Mouse (Mus musculus): Measurements from ENCODE around the gene Stac2. TPM values are rescaled to one million over a fixed set of nuclear protein-coding genes. Genes with fewer than 3 reads are reported as not detected.

The Stac2 gene
- total and polyA plus RNA-seq, 3 experiments: 0.71 to 4.0 (median 3.6) TPM

DNA sequence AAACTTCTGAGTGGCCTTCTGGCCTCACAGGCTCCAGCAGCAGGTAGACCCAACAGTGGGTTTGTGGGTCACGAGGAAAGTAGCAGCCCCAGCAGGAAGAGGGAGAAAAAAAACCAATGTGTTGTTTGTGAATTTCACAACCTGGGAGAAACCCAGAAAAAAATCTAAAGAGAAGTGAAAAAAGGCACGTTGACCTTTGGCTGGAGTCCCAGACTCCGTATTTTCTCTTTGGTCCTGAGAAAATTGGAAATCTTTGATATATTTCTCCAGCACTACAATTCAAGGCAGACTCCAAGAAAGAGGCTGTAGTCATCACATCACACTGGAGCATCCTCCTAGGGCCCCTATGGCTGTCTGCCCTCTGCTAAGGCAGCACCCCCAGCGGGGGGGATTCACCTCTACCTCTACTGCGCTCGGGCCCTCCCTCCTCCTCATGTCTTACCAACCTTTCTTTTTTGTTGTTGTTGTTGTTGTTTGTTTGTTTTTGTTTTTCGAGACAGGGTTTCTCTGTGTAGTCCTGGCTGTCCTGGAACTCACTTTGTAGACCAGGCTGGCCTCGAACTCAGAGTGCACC is 55.8 kb downstream of the Stac2 start:
- no peak for DNase-seq

GRCm38 (mm10) chr11:97996691-97997090 is 56.6 kb downstream of the Stac2 start:
- no peak for DNase-seq

DNA sequence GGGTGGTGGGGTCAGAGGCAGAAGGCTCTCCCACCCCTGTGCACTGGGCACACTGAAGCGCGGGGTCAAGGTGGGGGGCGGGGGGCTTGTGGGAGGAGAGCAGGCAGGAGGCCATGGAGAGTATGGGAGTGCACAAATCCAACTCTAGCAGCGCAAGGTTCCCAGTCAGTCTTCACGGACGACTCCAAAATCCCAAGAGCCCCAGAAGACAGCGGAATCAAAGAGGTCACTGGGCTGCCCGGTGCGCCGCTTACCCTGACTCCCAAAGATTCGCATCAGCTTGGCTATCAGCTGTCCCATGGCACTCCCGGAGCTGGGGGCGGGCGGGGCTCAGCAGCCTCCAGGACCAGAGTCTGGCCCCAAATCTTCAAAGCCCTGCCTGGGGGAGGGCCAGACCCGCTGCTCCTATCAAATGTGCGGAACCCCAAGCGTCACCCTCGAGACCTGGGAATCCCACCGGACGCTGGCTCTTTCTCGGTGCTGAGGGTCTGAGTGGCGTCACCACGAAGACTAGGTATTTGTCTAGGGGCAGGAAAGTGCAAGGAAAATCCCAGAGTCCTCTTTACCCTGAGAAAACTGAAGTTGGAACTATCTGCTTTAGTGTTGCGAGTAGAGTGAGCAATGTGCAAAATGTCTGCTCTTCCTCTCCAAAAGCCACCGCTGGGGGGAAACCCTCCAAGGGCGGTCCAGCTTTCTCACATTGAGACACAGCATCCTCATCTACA is 57.5 kb downstream of the Stac2 start, which contains the start of gene Arl5c:
TSS of gene Arl5c (minus strand) at position 618 of the 725 bp plus-strand sequence.
- peak; percentile 58 for DNase-seq

GRCm38 (mm10) chr11:97994539-97995100 is 58.6 kb downstream of the Stac2 start:
- DNase-seq: peak; percentile 84

DNA sequence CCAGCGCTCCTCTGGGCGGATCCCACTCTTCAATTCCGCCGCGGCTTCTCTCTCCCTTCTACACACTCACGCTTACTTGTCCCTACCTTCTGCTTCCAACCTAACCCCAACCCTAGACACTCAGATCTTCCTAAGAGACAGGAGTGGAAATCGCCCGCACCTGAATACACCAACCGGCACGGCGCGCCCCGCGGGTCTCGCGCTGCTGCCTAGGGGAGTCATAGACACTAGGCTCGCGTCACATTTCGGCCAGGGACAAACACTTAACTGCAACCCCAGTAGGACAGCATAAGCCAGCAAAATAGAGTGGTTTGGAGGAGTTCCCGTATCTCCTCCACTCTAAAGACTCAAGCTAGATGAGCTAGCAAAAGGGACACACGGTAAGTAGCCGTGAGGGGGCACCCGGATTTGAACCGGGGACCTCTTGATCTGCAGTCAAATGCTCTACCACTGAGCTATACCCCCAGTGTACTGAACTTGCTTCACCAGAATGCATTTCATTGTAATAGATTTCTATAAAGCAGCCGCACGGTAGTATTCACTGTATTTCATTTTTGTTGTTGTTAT is 64.6 kb downstream of the Stac2 start:
- peak; percentile 92 for DNase-seq

DNA sequence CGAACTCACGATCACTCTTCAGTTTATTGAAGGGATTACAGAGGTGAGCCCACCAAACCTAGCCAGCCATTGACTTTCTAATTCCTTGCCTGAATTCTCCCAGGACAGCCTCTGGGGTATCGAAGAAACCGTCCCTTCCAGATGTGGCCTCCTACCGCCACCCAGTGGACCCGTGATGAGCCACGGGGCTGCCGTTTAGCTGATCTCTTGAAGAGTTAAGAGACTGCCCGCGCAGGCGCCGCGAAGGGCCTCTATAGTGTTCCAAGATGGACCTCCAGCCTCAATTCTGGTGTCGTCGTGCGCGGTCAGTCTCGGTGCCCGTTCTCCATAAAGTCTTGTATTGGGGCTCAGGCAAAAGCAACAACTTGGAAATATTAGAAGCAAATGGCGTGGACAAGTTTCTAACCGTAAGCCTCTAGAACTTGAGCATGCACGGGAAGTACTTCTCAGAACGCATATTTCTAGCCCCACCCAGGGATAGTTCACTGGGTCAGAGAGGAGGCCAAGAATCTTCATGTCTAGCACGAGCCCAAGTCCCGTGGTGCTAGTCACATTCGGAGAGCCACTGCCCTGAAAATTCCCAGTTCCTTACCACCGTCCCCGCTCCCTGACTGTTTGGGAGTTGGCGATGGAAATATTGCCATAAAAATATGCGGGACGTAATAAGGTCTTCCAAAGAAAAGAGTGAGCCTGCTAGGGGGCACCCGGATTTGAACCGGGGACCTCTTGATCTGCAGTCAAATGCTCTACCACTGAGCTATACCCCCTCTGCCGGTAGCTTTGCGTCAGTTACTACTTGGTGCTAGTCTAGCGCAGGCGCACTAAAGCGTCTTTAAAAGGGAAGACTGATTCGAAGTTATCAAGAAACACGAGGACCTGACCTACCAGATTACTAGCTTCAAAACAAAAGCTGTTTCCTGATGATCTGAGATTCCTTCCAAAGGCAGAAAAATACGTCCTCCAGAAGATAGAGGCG is 65.4 kb downstream of the Stac2 start:
- DNase-seq: peak; percentile 95

DNA sequence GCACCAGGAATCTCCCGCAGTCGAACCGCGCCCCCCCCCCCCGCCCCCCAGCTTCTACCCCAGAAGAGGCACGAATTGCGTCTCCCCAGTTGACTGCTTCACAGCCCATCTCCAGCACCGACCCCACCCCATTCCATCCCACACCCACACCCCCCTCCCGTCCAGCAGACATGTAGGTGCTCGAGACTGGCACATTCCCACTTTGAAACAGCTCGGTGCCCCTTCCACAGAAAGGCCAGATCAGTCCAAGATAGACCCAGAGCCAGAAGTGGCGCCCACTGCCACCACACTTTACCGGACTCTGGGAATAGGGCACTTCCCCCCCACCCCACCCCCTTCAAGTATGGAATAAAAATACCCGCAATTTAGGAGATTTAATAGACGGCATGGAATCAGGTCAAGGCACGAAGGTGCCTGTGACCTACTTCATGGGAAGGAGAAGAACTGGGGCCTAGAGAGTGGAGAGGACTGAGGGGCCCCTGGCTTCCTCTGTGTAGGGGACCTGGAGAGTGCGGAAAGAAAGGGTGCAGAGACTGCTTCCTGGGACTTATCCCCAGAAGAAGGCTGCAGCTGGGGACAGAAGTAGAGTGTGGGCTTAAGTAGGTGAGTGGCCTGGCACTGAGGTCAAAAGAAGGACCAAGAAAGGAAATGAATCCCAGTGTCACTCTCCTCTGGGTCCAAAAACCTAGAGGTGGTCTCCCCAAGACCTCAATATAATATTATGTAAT is 66.4 kb downstream of the Stac2 start:
- DNase-seq: no peak

Small RNAs within 50 kb of the gene (microRNA-seq; reads per million reads assigned to microRNA genes)
- 0 reads per million in 2 experiments for gene Gm27597

Other genes starting within 250 kb of the Stac2 start
- 1 to 10 TPM; 2.9 to 4.6 TPM for gene B230217C12Rik, start 212.7 kb downstream of the Stac2 start, total RNA-seq (2021)
- 1.8 and 2.5 TPM in 2 replicates for gene B230217C12Rik, start 212.7 kb downstream of the Stac2 start, polyA plus RNA-seq (2012; rRNA removed)
- 1 to 10 TPM in 1 of 2 experiments, under 1 TPM in 1; 0.78 to 1.0 TPM for gene Fbxo47, start 169.3 kb downstream of the Stac2 start, total RNA-seq (2021)
- 0.21 TPM in 1 of 2 replicates, not detected in the other for gene Fbxo47, start 169.3 kb downstream of the Stac2 start, polyA plus RNA-seq (2012; rRNA removed)
- 10 to 100 TPM; 17.5 to 22.2 TPM for gene Plxdc1, start 67.0 kb downstream of the Stac2 start, total RNA-seq (2021)
- 11.0 and 13.7 TPM in 2 replicates for gene Plxdc1, start 67.0 kb downstream of the Stac2 start, polyA plus RNA-seq (2012; rRNA removed)
- 1 to 10 TPM in 1 of 2 experiments, under 1 TPM in 1; 0.29 to 1.2 TPM for gene Arl5c, start 57.3 kb downstream of the Stac2 start, total RNA-seq (2021)
- gene Arl5c, start 57.3 kb downstream of the Stac2 start, polyA plus RNA-seq (2012; rRNA removed): 0.43 and 0.87 TPM in 2 replicates
- 1 to 10 TPM; 6.9 to 9.6 TPM for gene Cacnb1, start 30.4 kb downstream of the Stac2 start, total RNA-seq (2021)
- gene Cacnb1, start 30.4 kb downstream of the Stac2 start, polyA plus RNA-seq (2012; rRNA removed): 14.4 and 14.5 TPM in 2 replicates
- gene Rpl19, start 26.8 kb downstream of the Stac2 start, total RNA-seq (2021): 1,000 to 10,000 TPM; 1,223 to 1,284 TPM
- 128 and 129 TPM in 2 replicates for gene Rpl19, start 26.8 kb downstream of the Stac2 start, polyA plus RNA-seq (2012; rRNA removed)
- gene Fbxl20, start 96.9 kb upstream of the Stac2 start, total RNA-seq (2021): 10 to 100 TPM; 22.4 to 29.3 TPM
- 34.6 and 36.2 TPM in 2 replicates for gene Fbxl20, start 96.9 kb upstream of the Stac2 start, polyA plus RNA-seq (2012; rRNA removed)
- gene Med1, start 139.8 kb upstream of the Stac2 start, total RNA-seq (2021): 10 to 100 TPM; 51.9 to 70.1 TPM
- 9.3 and 17.5 TPM in 2 replicates for gene Med1, start 139.8 kb upstream of the Stac2 start, polyA plus RNA-seq (2012; rRNA removed)
- gene Cdk12, start 149.6 kb upstream of the Stac2 start, total RNA-seq (2021): 10 to 100 TPM; 33.0 to 52.8 TPM
- gene Cdk12, start 149.6 kb upstream of the Stac2 start, polyA plus RNA-seq (2012; rRNA removed): 7.4 and 8.3 TPM in 2 replicates